Mouse (Mus musculus) gastrocnemius, adult 18-20 months (tissue): ENCODE results near the gene Ccdc78. TPM values are rescaled to one million over a fixed set of nuclear protein-coding genes. Genes with fewer than 3 reads are reported as not detected.
A peak's percentile ranks its signal among the peaks of the same experiment; 100 is the strongest.
"Not testable (repeated sequence)": the region's sequence is repeated elsewhere in the genome, so short reads cannot be mapped to it uniquely, and the experiment has no call there.

Source experiments
- DNase-seq: peaks from one replicate; pipeline ENCODE4 v3.0.0; 2021; ENCODE audit warnings: low spot score
- total RNA-seq, 2 experiments: library from RNA; stranded (reverse); gene quantifications; 2 replicates each; pipeline ENCODE4 v1.2.3; 2021

Gene Ccdc78
- total RNA-seq, 2 experiments from 2014 or later, result not detected

DNA sequence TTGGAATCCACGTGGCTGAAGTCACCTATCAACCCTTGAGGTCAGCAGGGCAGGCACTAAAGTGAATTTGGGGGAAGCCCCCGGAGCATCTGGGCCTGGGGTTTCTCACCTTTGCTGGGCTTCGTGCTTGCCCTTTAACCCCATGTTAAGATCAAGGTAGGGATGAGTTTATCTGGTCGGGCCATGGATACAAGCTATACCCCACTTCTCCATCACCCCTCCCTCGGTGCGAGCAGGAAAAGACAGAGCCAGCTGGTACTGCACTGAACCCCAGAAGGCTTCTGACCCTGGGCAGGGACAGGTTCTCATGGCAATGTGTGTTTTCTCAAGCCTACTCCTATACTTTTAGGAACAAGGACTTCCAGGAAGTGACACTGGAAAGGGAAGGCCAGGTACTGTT, 5.0 kb upstream of the Ccdc78 start:
- no peak for DNase-seq

DNA sequence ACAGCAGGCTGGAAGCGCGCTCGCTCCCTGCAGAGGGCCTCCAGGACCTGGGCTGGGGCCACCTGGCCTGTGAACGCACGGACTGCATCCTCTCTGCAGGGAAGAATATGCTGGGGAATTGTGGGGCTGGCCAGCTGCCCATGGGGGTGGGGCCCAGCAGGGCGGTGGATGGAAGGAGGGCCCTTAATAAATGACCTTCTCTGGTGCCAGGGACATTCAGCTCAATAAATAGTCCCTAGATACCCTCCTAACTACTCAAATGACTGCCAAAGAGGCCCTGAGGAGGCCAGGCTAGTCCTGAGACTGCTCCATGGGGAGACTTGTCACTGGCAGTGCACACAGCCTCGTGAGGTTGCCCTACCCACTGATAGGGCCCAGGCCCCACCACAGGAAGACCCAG, 3.3 kb upstream of the Ccdc78 start:
- no peak for DNase-seq

DNA sequence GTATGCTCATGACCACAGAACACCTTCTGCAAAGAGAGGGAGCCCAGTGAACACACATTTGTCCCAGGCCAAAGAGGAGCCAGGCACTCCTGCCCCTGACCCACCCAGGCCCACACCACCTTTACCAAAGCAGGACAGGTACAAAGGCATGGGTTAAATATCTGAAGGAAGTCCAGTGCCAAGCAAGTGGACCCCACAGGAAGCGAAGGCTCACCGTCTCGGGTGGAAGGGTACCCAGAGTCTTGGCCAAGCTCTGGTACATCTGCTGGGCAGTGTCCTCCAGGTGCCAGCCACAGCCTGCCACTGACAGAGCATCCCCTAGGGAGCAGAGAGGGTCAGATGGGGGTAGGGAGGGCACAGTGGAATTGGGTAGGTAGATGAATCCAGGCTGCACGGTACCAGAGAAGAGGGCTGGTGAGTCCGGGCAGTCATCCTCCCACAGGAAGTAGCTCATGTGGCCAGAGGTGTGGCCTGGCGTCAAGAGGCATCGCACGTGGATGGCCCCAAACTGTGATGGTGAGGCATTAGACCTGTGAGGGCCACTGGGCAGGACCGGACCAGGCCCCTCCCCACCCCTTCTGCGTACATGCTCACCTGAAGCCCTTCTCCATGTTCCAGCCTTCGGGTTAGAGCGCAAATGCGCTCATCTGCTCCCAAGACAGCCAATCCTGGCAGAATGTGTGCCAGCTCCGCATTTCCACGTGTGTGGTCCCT, 2.4 kb upstream of the Ccdc78 start:
- no peak for DNase-seq

DNA sequence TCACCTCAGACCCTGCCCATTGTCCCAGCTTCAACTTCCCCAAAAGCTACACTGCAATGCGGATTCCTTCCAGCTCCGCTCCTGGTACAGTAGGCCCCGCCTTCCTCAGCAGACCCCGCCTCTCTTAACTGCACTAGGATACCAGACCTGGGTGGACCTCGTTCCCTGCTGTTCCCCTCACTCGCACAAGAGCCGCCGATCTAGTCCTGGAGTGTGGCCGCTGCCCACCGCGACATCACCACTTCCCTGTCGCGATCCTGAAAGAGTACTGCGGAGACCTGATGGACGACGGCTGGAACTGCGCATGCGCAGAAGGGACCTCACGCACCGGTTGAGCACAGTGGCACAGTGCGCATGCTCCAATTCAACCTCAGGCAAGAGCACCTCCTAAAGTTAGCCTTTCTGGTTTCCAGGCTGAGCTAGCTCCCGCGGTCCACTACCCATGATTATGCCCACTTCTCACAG, 1.1 kb upstream of the Ccdc78 start, which contains the start of gene Haghl:
Haghl (minus strand) TSS at position 393 of the 465 bp plus-strand sequence.
- DNase-seq, result peak; percentile 95

DNA sequence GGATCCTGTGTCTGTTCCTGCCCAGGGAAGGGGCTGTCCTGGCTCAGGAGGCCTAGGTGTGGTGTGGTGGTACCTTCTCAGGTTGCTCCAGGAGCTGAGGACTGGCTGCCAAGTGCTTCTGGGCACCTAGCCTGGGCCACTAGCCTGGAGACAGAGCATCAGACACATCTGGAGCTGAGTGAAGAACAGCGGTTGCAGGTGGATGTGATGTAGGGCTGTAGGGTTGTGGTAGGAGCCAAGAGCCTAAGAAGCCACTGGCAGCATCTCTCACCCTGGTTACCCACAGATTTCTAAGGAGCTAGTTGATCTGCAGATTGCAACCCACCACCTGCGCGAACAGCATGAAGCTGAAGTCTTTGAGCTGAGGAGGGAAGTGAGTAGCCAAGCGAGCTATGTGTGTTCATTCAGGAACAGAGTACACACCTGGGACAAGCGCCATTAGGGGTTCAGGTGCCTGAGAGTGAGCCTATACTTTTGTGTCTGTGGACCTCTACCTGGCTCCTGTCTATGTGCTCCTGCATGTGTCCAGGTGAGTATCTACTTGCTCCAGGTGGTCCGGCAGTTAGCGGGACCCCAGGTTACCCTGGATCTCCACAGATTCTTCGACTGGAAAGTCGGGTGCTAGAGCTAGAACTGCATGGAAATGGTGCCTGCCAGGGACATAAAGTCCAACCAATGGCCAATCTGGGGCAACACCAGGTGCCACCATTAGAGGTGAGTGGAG, 563 bp downstream of the Ccdc78 start:
- DNase-seq, result no peak

DNA sequence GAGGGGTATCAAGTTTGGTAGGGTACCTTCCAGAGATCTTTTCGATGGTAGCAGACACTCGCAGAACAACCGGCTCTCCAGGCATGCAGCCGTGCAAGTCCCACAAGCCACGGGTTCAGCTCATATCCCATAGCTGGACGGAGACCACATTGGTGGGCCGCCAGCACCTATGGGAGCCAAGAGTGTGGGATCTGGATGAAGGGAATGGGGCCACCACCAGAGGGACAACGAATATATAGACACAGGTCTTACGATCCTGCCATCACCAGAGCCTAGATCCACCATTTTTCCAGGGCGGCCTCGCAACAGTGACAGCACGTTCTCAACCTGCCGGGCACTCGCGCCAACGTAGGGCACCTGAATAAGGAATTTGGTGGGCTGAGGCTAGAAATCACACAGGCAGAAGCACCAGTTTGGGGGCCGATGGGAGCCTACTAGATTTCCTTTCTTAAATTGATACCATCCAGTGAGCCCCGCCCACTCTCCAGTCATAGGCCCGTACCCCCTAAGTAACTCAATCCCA, 5.0 kb downstream of the Ccdc78 start:
- DNase-seq, result no peak

DNA sequence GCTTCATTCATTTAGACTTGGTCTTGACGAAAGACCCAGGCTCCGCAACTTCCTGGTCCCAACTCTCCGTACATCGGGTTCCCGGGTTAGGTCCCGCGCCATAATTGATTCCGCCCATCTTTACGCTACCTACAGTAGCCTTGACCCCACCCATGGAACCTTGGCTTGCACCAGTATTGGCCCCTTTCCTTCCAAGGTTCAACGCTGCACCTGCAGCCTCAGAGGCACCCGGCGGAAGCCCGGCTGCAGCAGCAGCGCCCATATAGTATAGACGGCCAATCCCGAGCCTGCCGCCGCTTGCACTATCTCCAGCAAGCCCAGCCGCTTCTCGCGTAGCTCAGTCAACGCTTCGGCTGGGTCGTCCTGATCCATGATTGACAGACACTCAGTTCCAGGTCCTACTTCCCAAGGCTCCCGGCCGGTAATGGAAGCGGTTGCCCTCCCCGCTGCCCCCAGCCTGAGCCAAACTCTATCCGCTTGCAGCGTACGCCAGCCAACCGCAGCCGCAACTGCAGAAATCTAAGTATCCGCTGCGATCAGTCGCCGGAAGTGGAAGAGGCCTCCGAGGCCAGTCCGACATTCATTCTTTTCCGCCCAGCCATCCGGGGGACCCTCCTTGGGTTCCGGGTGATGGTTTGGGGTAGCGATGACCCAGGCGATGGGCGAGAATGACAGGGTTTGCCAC, 5.6 kb downstream of the Ccdc78 start:
- DNase-seq, result peak; percentile 87

DNA sequence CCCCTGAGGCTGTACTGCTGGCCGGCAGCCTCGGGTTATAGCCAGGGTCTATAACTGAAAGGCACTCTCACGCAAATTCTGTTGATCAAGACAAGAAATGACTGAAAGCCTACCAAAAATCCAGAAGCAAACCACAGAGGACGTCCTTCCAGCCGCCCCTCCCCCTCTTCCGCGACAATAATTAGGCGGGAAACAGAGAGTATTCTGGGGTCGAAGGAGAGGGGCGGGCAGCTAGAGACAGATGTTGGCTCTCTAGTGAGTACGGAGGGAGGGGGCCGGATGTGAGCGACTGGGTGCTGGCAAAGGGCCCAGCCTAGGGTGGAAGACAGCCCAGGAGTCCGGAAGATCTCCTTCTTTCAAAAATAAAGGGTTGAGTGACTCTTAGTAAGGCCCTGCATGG, 6.2 kb downstream of the Ccdc78 start, which contains the start of gene Fam173a:
Fam173a (minus strand) TSS at position 287 of the 400 bp plus-strand sequence.
- peak; percentile 53 for DNase-seq

DNA sequence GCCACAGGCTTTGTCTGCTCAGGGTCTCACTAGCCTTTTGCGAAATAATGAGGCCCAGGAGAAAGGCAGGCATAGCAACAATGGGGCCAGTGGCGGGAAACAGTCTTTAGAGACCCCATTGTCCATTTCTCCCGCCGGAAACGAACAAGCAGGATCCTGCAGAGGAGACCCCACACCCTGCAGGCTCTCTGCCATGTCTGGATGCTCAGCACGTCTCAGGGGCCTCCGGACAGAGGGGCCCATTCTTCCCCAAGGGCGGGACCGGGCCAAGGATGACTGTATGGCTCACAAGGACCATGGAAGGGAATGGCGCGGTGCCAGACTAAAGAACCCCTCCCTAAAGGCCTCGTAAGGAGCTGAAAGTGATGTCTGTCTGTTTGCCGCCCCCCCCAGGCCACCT, 7.8 kb downstream of the Ccdc78 start:
- no peak for DNase-seq

DNA sequence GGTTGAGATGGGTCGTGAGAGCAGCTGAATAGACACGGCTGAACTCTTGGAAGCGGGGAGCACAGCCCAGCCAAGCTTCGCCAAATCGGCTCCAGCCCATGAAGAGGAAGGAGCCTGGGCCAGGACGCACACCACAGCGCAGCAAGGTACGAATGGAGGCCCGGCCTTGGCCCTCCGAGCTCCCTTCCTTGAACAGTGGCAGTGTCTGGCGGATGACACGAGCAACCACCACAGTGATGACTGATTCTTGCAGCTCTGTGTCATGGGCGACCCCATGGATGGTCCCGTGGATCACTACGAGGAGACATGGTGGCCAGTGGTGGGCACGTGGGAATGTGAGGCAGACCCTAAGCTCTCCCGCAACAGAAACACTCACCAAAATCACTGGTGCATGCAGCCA, 8.6 kb downstream of the Ccdc78 start:
- no peak for DNase-seq

DNA sequence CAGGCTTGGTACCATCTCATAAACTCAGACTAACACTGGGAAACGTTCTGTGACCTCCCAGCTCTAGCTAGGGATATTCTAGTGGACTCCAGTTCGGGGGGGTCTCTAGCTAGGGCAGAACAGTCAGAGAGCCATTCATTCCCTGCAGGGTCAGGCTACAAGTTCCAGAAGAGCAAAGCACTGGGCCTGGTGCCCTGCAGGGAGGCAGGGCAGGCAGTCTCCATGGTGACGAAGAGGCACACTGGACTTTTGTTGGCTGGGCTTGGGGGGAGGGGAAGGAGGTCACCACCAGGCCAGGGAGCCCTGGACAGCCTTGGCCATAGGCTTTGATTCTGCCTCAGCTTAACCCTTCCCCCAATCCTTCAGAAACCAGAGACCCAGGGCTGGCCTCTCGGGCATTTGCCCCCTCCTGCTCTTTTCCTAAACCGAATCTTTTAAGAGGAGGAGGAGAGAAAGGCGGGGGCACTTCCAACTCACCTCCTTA, 9.3 kb downstream of the Ccdc78 start, which contains the start of gene AC134908.4:
AC134908.4 (minus strand) TSS at position 51 of the 484 bp plus-strand sequence.
- no peak for DNase-seq

DNA sequence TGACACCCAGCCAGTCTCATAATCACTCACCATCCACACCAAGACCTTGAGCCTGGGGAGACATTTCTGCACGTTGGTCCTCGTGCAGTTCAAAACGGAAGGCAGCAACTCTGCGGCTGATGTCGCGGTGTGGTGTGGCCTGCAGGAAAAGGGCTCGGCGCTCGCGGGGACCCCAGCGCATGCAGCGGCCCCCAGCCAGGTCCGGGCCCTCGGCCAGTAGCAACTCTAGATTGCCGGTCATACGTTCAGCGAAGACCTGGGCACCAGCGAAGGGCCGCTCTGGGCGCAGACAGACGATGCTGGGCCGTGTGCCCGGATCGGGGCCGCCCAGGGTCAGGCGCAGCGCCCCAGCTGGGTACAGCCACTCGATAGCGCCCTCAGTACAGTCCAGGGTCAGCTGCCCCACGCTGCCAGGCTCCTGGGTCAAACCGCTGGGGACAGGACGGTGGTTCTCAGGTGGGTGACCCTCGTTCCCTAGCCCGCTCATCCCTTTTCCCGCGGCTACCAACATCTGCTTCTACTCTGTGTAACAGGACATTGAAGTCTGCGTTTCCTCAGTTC, 9.9 kb downstream of the Ccdc78 start:
- DNase-seq, result peak; percentile 60

DNA sequence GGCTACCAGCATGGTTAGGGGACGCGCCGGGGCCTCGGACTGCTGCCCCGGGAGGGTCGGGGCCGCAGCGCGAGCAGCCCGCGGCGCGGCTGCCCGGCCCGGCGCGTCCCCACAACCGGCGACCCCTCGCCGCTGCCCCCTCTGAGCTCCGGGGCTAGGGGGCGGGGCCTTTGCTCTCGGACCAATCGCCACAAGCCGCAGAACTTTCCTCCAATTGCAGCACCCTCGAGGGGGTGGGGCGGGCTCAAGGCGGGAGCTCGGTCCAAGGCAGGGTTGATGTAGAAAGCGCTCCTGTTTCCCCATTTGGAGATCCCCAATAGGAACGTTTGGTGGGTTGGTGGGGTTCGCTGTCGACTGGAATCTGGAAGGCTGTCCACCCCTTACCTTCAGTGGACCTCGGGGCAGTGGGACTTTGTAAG, 10.6 kb downstream of the Ccdc78 start, which contains the start of gene Metrn:
Metrn (minus strand) TSS at position 186 of the 419 bp plus-strand sequence.
- peak; percentile 87 for DNase-seq

DNA sequence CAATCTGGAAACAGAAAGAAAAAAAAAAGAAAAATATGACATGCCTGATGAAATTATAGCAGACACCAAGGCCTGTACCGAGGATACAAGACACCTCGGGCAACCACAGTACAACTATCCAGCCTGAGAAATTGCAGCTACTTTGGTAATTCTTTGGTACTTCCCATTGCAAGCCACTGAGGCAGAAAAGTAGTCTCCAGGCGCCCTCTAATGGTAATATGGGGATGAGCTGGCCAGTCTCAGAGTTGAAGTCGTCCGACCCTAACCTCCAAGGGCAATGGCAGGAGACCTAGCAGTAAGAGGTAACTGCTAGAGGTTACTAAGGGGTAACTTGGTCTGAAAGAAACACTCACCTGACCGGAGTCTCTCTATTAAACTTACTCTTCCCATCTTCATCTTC, 14.6 kb downstream of the Ccdc78 start:
- peak; percentile 78 for DNase-seq

DNA sequence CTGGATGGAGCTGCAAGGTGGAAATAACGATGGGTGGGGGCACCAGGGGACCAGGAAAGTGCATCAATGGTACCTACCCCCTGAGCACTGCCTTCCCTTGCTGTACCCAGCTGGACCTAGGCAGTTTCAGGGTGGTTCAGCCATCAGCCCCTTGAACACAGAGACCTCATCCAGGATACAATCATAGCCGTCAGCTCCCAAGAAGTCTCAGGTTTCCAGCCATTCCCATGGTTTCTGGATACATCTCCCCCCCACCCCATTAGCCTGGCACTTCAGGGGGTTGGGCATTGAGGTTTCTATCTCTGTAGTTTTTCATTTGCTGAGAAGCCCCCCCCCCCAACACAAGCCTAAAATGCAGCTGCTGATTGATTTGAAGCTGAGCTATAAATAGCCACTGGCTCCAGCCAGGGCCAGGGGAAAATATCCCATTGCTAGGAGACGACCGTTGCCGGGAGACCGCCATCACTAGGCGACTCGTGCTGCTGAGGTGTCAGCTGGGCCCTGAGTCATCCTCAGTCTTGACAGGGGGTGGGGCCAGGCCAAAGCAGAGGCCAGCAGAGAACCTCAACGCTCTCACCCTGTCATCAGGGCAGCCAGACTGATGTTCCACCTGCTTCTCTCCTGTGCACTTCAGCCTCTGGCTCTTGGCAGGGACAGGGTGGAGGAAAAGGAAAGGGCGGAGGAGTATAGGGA, 16.6 kb downstream of the Ccdc78 start:
- peak; percentile 27 for DNase-seq

DNA sequence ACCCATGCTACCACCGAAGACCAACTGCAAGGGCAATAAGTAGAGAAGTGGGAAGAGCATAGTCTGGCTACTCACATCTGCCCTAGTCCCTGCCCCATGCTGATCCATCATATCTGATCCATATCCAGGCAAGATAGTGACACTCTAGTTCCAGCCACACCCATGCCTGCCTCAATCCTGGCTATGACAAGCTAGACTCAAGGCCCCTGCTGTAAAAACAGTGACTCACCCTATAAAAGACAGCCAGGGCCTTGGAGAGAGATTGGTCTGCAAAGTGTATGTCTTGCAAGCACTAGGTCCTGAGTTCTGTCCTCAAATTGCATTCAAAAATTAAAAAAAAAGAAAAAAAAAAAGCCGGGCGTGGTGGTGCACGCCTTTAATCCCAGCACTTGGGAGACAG, 20.1 kb downstream of the Ccdc78 start:
- DNase-seq, result no peak

DNA sequence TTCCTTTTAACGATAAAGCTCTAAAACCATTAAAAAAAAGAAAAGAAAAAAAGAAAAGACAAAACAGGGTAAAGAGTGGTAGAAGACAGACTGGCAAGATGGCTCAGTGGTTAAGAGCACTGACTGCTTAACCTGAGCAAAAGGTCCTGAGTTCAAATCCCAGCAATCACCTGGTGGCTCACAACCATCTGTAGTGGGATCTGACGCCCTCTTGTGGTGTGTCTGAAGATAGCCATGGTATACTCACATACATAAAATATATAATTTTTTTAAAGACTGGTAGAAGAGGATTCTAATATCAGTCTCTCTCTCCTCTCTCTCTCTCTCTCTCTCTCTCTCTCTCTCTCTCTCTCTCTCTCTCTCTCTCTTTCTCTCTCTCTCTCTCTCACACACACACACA, 21.1 kb downstream of the Ccdc78 start:
- DNase-seq, result not testable (repeated sequence)

DNA sequence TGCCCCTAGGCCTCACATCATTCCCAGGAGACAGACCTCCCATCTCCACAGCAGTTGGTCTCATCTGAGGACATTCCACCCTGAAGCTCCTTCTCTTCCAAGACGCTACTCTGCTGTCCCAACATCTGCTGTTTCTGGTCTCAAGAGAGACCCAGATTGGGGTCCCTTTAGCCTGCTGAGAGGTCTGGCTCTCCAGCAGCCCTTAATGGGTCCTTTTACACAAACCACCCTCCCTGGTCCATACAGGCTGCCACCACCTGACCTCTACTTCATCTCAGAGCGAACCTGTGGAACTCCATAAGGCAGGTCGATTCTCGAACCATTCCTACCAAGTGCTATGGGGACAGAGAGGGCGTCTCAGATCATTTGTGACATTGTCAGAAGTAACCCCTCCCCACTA, 21.6 kb downstream of the Ccdc78 start:
- no peak for DNase-seq

DNA sequence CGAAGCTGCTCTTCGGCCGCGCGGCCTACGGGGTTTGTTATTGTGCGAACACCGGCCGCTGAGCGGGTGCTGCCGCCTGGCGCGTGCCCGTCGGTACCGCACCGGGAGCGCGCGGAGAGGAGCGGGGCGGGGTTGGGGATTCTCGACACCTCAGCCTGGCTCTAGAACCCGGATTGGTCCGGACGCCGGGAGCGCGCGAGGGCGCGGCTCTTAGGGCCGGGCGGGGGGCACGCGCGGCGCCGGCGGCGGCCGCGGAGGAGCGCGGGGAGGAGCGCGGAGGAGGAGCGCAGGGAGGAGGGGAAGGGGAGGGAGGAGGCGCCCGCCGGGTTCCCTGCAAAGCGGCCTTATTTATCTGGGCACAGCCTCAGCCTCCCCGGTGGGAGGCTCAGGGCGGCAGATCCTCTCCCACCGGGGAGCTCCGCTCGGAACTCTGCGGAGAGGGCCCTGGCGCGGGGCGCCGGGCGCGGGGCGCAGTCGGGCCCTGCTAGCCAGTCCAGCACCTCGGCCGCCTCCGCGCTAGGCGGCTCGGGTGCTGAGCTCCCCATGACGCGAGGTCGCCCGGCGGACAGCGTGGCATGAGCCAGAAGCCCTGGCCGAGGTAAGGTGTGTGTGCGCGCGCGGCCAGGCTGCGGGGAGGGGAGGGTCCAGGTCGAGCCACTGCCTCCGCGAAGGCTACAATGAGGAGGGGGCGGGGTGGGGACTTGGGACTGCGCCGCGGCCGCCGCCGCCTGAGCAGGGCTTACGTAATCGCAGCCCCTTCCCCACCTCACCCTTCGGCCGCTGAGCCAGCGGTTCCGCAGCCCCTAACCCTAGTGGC, 22.6 kb downstream of the Ccdc78 start, which contains the start of gene Fbxl16:
Fbxl16 (plus strand) TSS at position 297 of the 817 bp plus-strand sequence.
- no peak for DNase-seq
